Mouse (Mus musculus) limb, embryonic 11.5 days (tissue): Measurements from ENCODE around the gene Cilp. TPM values are rescaled to one million over a fixed set of nuclear protein-coding genes. Genes with fewer than 3 reads are reported as not detected.

ENCODE experiments used
- ATAC-seq: fragments of 200-750 bp; cut with Nextera tagmentation; 2 replicates; pipeline ENCODE4 v1.8.0; 2017; ENCODE audit warnings: low read depth; ENCODE audit not compliant: insufficient number of reproducible peaks, low FRiP score, low TSS enrichment
- DNase-seq: peaks from one replicate; pipeline ENCODE4 v3.0.0-alpha.2; 2015; ENCODE audit warnings: low spot score
- H3K27ac ChIP-seq: fragments of 300-500 bp; sonication (generic); replicated peaks from 2 replicates; pipeline ENCODE4 v1.5.1; 2014; ENCODE audit warnings: low read depth, mild to moderate bottlenecking, low read length
- H3K27me3 ChIP-seq: fragments of 300-500 bp; sonication (generic); 2 replicates; pipeline ENCODE4 v1.6.1; 2014; ENCODE audit warnings: mild to moderate bottlenecking, low read length, mixed read lengths; ENCODE audit not compliant: control insufficient read depth, insufficient read depth
- H3K36me3 ChIP-seq: fragments of 300-500 bp; sonication (generic); 2 replicates; pipeline ENCODE4 v1.6.1; 2014; ENCODE audit warnings: mild to moderate bottlenecking, low read length, moderate library complexity, mixed read lengths; ENCODE audit not compliant: control insufficient read depth, insufficient read depth
- H3K4me1 ChIP-seq: fragments of 300-500 bp; sonication (generic); 2 replicates; pipeline ENCODE4 v1.6.1; 2014; ENCODE audit warnings: low read length, mixed read lengths; ENCODE audit not compliant: control insufficient read depth, insufficient read depth
- H3K4me2 ChIP-seq: fragments of 300-500 bp; sonication (generic); 2 replicates; pipeline ENCODE4 v1.6.1; 2014; ENCODE audit warnings: low read depth, mild to moderate bottlenecking, moderate library complexity; ENCODE audit not compliant: severe bottlenecking
- H3K4me3 ChIP-seq: fragments of 300-500 bp; sonication (generic); 2 replicates; pipeline ENCODE4 v1.5.1; 2014; ENCODE audit warnings: low read depth, low read length
- H3K9ac ChIP-seq: fragments of 300-500 bp; sonication (generic); 2 replicates; pipeline ENCODE4 v1.6.1; 2014; ENCODE audit warnings: mild to moderate bottlenecking, low read length
- H3K9me3 ChIP-seq: fragments of 300-500 bp; sonication (generic); 2 replicates; pipeline ENCODE4 v1.6.1; 2016; ENCODE audit warnings: low read length; ENCODE audit not compliant: control insufficient read depth
- WGBS: fragments of 180-500 bp; shearing (Covaris S2); extraction: QIAGEN DNeasy Blood & Tissue Kit; methylation state at CpG from one replicate; pipeline ENCODE4 v1.1.7; 2014; 5-methylcytosine and 5-hydroxymethylcytosine counted together
- polyA plus RNA-seq: library from polyadenylated mRNA; unstranded; fragments of >200 nt; fragmentation: Nextera tagmentation; extraction: Ambion mirVana; gene quantifications from 2 replicates; pipeline ENCODE4 v1.2.1, GENCODE M21; 2014

The Cilp gene
- polyA plus RNA-seq, 1 experiment from 2014 or later: 0.11 TPM

GRCm38 (mm10) chr9:65293119-65293518, 28.1 kb downstream of the Cilp start:
- DNase-seq (peak; percentile 27), ATAC-seq (no peak)
- WGBS: 35% methylated on average over 5 of the region's 5 CpGs
- Histone ChIP-seq H3K4me2 (peak overlapping the region; percentile 65), H3K4me3 (peak overlapping the region; percentile 96), H3K9me3 (no peaks in the 10 kb centered on the region), H3K27me3 (no peaks in the 10 kb centered on the region), H3K36me3 (no peaks in the 10 kb centered on the region; the same call in 1 of the 2 replicates), H3K9ac (peak overlapping the region; percentile 83), H3K27ac (no peak overlapping the region), H3K4me1 (peaks cover 5% of the 10 kb centered on the region; the same call in 1 of the 2 replicates)

GRCm38 (mm10) chr9:65293580-65293972, 28.6 kb downstream of the Cilp start:
- no peak for DNase-seq
- Histone ChIP-seq H3K36me3 (no peaks in the 10 kb centered on the region; the same call in 1 of the 2 replicates), H3K4me1 (peaks cover 5% of the 10 kb centered on the region; the same call in 1 of the 2 replicates), H3K9ac (peak overlapping the region; percentile 83), H3K4me2 (peak overlapping the region; percentile 65), H3K27me3 (no peaks in the 10 kb centered on the region), H3K9me3 (no peaks in the 10 kb centered on the region), H3K4me3 (peak overlapping the region; percentile 96), H3K27ac (peak overlapping the region; percentile 30)
- WGBS: under 1% methylated on average over 9 of the region's 9 CpGs
- ATAC-seq: peak; percentile 50; the same call in 1 of the 2 replicates

GRCm38 (mm10) chr9:65293973-65294715, 29.2 kb downstream of the Cilp start, which contains the start of gene Clpx:
Gene Clpx, plus strand, starts transcription at chr9:65294260.
- WGBS: under 1% methylated on average over 69 of the region's 71 CpGs
- Histone ChIP-seq H3K9ac (peak within 1 kb of the TSS; percentile 89), H3K4me2 (peak within 1 kb of the TSS; percentile 92)

GRCm38 (mm10) chr9:65294716-65295378, 29.9 kb downstream of the Cilp start:
- Histone ChIP-seq H3K9me3 (no peaks in the 10 kb centered on the region), H3K9ac (peak overlapping the region; percentile 89), H3K4me3 (peak overlapping the region; percentile 96), H3K27ac (no peak overlapping the region), H3K36me3 (no peaks in the 10 kb centered on the region; the same call in 1 of the 2 replicates), H3K4me1 (peaks cover 5% of the 10 kb centered on the region; the same call in 1 of the 2 replicates), H3K27me3 (no peaks in the 10 kb centered on the region), H3K4me2 (peak overlapping the region; percentile 92)
- ATAC-seq: no peak; the same call in 1 of the 2 replicates
- WGBS: 4% methylated on average over 28 of the region's 28 CpGs
- no peak for DNase-seq

More at GRCm38 (mm10) chr9:65293973-65294715, 29.2 kb downstream of the Cilp start, which contains the start of gene Clpx:
- DNase-seq (peak; percentile 99), ATAC-seq (peak; percentile 90)
- Histone ChIP-seq H3K27me3 (no peaks in the 10 kb centered on the region), H3K9me3 (no peaks in the 10 kb centered on the region), H3K4me3 (peak within 1 kb of the TSS; percentile 96), H3K27ac (peak within 1 kb of the TSS; percentile 64), H3K36me3 (no peaks in the 10 kb centered on the region; the same call in 1 of the 2 replicates), H3K4me1 (peaks cover 5% of the 10 kb centered on the region; the same call in 1 of the 2 replicates)

- Histone ChIP-seq H3K4me3 (no peak overlapping the region), H3K9me3 (no peaks in the 10 kb centered on the region), H3K4me1 (peaks cover 5% of the 10 kb centered on the region; the same call in 1 of the 2 replicates), H3K36me3 (peaks cover 5% of the 10 kb centered on the region), H3K4me2 (no peak overlapping the region), H3K27ac (no peak overlapping the region), H3K9ac (no peak overlapping the region), H3K27me3 (no peaks in the 10 kb centered on the region)
- no peak for DNase-seq
- no peak for ATAC-seq
- WGBS: 98% methylated on average over 2 of the region's 2 CpGs
Observed at GRCm38 (mm10) chr9:65297056-65297455, 32.1 kb downstream of the Cilp start.

- DNase-seq (no peak), ATAC-seq (no peak)
- 0 out of 2 replicates have a peak, but pooled peaks cover 2% of the 10 kb centered on the region for H3K4me1 ChIP-seq
- 87% methylated on average over 3 of the region's 3 CpGs for WGBS
- H3K4me3 ChIP-seq: no peak overlapping the region
- H3K27ac ChIP-seq: no peak overlapping the region
- H3K27me3 ChIP-seq: no peaks in the 10 kb centered on the region
- H3K9ac ChIP-seq: no peak overlapping the region
- no peaks in the 10 kb centered on the region for H3K9me3 ChIP-seq
- H3K4me2 ChIP-seq: no peak overlapping the region
- H3K36me3 ChIP-seq: peaks cover 8% of the 10 kb centered on the region
Observed at GRCm38 (mm10) chr9:65298761-65299160, 33.8 kb downstream of the Cilp start.

GRCm38 (mm10) chr9:65299650-65300049, 34.7 kb downstream of the Cilp start:
- Histone ChIP-seq H3K4me3 (no peak overlapping the region), H3K27me3 (no peaks in the 10 kb centered on the region), H3K9ac (no peak overlapping the region), H3K4me2 (no peak overlapping the region), H3K9me3 (no peaks in the 10 kb centered on the region), H3K27ac (no peak overlapping the region), H3K4me1 (0 out of 2 replicates have a peak, but pooled peaks cover 2% of the 10 kb centered on the region), H3K36me3 (peaks cover 8% of the 10 kb centered on the region)
- no peak for DNase-seq
- ATAC-seq: no peak
- 92% methylated on average over 7 of the region's 7 CpGs for WGBS

GRCm38 (mm10) chr9:65302327-65302983, 37.5 kb downstream of the Cilp start:
- Histone ChIP-seq H3K27me3 (no peaks in the 10 kb centered on the region), H3K4me1 (no peaks in the 10 kb centered on the region), H3K4me3 (no peak overlapping the region), H3K36me3 (peaks cover 10% of the 10 kb centered on the region), H3K4me2 (no peak overlapping the region), H3K27ac (no peak overlapping the region), H3K9ac (no peak overlapping the region), H3K9me3 (no peaks in the 10 kb centered on the region)
- WGBS: 95% methylated on average over 4 of the region's 4 CpGs
- no peak for ATAC-seq
- DNase-seq: no peak
